Mouse (Mus musculus) MEL (cell line): ENCODE results near the gene Nrxn2. TPM values are rescaled to one million over a fixed set of nuclear protein-coding genes. Genes with fewer than 3 reads are reported as not detected.

ENCODE experiments used
- DNase-seq: peaks from one replicate; pipeline ENCODE4 v3.0.0; 2011; ENCODE audit warnings: low read depth, low spot score
- H3K27ac ChIP-seq: 2 replicates; pipeline ENCODE4 v1.5.1; 2012; ENCODE audit warnings: low read depth, mild to moderate bottlenecking, control low read depth, low read length, moderate library complexity; ENCODE audit not compliant: control insufficient read depth
- H3K27me3 ChIP-seq, 2 experiments: fragments of 150-350 bp in 1 of 2; sonication (generic) in 1 of 2; 2 replicates each; pipeline ENCODE4 v1.6.1; 2012; ENCODE audit warnings: low read length in 2 of 2, mild to moderate bottlenecking in 2 of 2, improper control_type of control experiment in 1 of 2, moderate library complexity in 1 of 2; ENCODE audit not compliant: insufficient read depth in 2 of 2, control insufficient read depth in 1 of 2
- H3K36me3 ChIP-seq, 2 experiments: 2 replicates each; pipeline ENCODE4 v1.6.1; 2012 to 2014; ENCODE audit warnings: low read length in 2 of 2, improper control_type of control experiment in 1 of 2, inconsistent platforms in 1 of 2, mild to moderate bottlenecking in 1 of 2; ENCODE audit not compliant: insufficient read depth in 2 of 2, control insufficient read depth in 1 of 2
- H3K4me1 ChIP-seq, 2 experiments: fragments of 150-350 bp in 1 of 2; sonication (generic) in 1 of 2; 2 replicates each; pipeline ENCODE4 v1.6.1; 2012; ENCODE audit warnings: low read length in 2 of 2, improper control_type of control experiment in 1 of 2, mild to moderate bottlenecking in 1 of 2; ENCODE audit not compliant: insufficient read depth in 2 of 2, control insufficient read depth in 1 of 2
- H3K4me3 ChIP-seq, 2 experiments: fragments of 150-350 bp in 1 of 2; sonication (generic) in 1 of 2; 2 replicates each; pipeline ENCODE4 v1.5.1; 2012; ENCODE audit warnings: low read depth in 2 of 2, low read length in 2 of 2, mild to moderate bottlenecking in 2 of 2, moderate library complexity in 2 of 2, control low read depth in 1 of 2, improper control_type of control experiment in 1 of 2; ENCODE audit not compliant: control insufficient read depth in 1 of 2, insufficient read depth in 1 of 2
- H3K79me2 ChIP-seq: 2 replicates; pipeline ENCODE4 v1.6.1; 2012; ENCODE audit warnings: mild to moderate bottlenecking, low read length, moderate library complexity; ENCODE audit not compliant: control insufficient read depth, poor library complexity, insufficient read depth
- H3K9ac ChIP-seq: 2 replicates; pipeline ENCODE4 v1.6.1; 2012; ENCODE audit warnings: low read depth, mild to moderate bottlenecking, control low read depth, low read length, moderate library complexity; ENCODE audit not compliant: control insufficient read depth, poor library complexity, severe bottlenecking
- H3K9me3 ChIP-seq: fragments of 150-350 bp; sonication (generic); replicated peaks from 2 replicates; pipeline ENCODE4 v1.6.1; 2012; ENCODE audit warnings: mild to moderate bottlenecking, low read length, improper control_type of control experiment, moderate library complexity; ENCODE audit not compliant: insufficient read depth
- BHLHE40 ChIP-seq: IDR thresholded peaks from 2 replicates; pipeline ENCODE4 v1.6.1; 2012; ENCODE audit warnings: low read depth, mild to moderate bottlenecking, inconsistent platforms, low read length, improper control_type of control experiment, borderline replicate concordance
- CHD1 ChIP-seq: IDR thresholded peaks from 2 replicates; pipeline ENCODE4 v1.6.1; 2012; ENCODE audit warnings: low read depth, mild to moderate bottlenecking, inconsistent platforms, low read length, improper control_type of control experiment
- CHD2 ChIP-seq: IDR thresholded peaks from 2 replicates; pipeline ENCODE4 v1.6.1; 2011; ENCODE audit warnings: low read length, improper control_type of control experiment
- E2F4 ChIP-seq: IDR thresholded peaks from 2 replicates; pipeline ENCODE4 v1.6.1; 2011; ENCODE audit warnings: low read depth, low read length, improper control_type of control experiment, borderline replicate concordance
- ELF1 ChIP-seq: IDR thresholded peaks from 2 replicates; pipeline ENCODE4 v1.6.1; 2014; ENCODE audit warnings: low read depth, mild to moderate bottlenecking, inconsistent platforms, low read length, improper control_type of control experiment, moderate library complexity
- EP300 ChIP-seq, 2 experiments: IDR thresholded peaks; 2 replicates each; pipeline ENCODE4 v1.6.1; 2011; ENCODE audit warnings: improper control_type of control experiment in 2 of 2, low read length in 2 of 2, low read depth in 1 of 2, mild to moderate bottlenecking in 1 of 2
- GABPA ChIP-seq: IDR thresholded peaks from 2 replicates; pipeline ENCODE4 v1.6.1; 2012; ENCODE audit warnings: low read depth, mild to moderate bottlenecking, inconsistent platforms, low read length, improper control_type of control experiment, moderate library complexity
- JUND ChIP-seq: IDR thresholded peaks from 2 replicates; pipeline ENCODE4 v1.6.1; 2011; ENCODE audit warnings: low read depth, mild to moderate bottlenecking, improper control_type of control experiment, low read length
- MAFK ChIP-seq: IDR thresholded peaks from 2 replicates; pipeline ENCODE4 v1.6.1; 2011; ENCODE audit warnings: low read depth, mild to moderate bottlenecking, low read length, improper control_type of control experiment, borderline replicate concordance
- MAX ChIP-seq: IDR thresholded peaks from 2 replicates; pipeline ENCODE4 v1.6.1; 2011; ENCODE audit warnings: low read length, improper control_type of control experiment
- MAZ ChIP-seq: IDR thresholded peaks from 2 replicates; pipeline ENCODE4 v1.6.1; 2012; ENCODE audit warnings: low read depth, mild to moderate bottlenecking, inconsistent platforms, low read length, improper control_type of control experiment
- MXI1 ChIP-seq: IDR thresholded peaks from 2 replicates; pipeline ENCODE4 v1.6.1; 2011; ENCODE audit warnings: mild to moderate bottlenecking, low read depth, low read length, improper control_type of control experiment
- NRF1 ChIP-seq: IDR thresholded peaks from 2 replicates; pipeline ENCODE4 v1.6.1; 2014; ENCODE audit warnings: low read depth, mild to moderate bottlenecking, inconsistent platforms, low read length, improper control_type of control experiment, moderate library complexity; ENCODE audit not compliant: poor library complexity, insufficient read depth, severe bottlenecking
- POLR2A ChIP-seq, 2 experiments: IDR thresholded peaks; 2 replicates each; pipeline ENCODE4 v1.6.1; 2011 to 2012; ENCODE audit warnings: low read length in 2 of 2, mild to moderate bottlenecking in 2 of 2, control low read depth in 1 of 2, improper control_type of control experiment in 1 of 2, low read depth in 1 of 2, moderate library complexity in 1 of 2; ENCODE audit not compliant: control insufficient read depth in 1 of 2, insufficient read depth in 1 of 2, poor library complexity in 1 of 2
- RCOR1 ChIP-seq: IDR thresholded peaks from 2 replicates; pipeline ENCODE4 v1.6.1; 2012; ENCODE audit warnings: low read depth, mild to moderate bottlenecking, inconsistent platforms, low read length, improper control_type of control experiment
- SMC3 ChIP-seq: IDR thresholded peaks from 2 replicates; pipeline ENCODE4 v1.6.1; 2011; ENCODE audit warnings: low read depth, low read length, improper control_type of control experiment
- TAL1 ChIP-seq: IDR thresholded peaks from 2 replicates; pipeline ENCODE4 v1.6.1; 2012; ENCODE audit warnings: mild to moderate bottlenecking, inconsistent platforms, low read length, moderate library complexity, mixed read lengths
- TBP ChIP-seq: IDR thresholded peaks from 2 replicates; pipeline ENCODE4 v1.8.0; 2011; ENCODE audit warnings: low read depth, low read length, improper control_type of control experiment
- TCF12 ChIP-seq: IDR thresholded peaks from 2 replicates; pipeline ENCODE4 v1.6.1; 2014; ENCODE audit warnings: low read depth, mild to moderate bottlenecking, inconsistent platforms, low read length, improper control_type of control experiment, moderate library complexity
- UBTF ChIP-seq: IDR thresholded peaks from 2 replicates; pipeline ENCODE4 v1.6.1; 2012; ENCODE audit warnings: low read depth, mild to moderate bottlenecking, inconsistent platforms, low read length, improper control_type of control experiment, moderate library complexity, borderline replicate concordance; ENCODE audit not compliant: insufficient read depth
- USF2 ChIP-seq, 2 experiments: IDR thresholded peaks; 2 replicates each; pipeline ENCODE4 v1.6.1; 2011 to 2012; ENCODE audit warnings: improper control_type of control experiment in 2 of 2, low read length in 2 of 2, borderline replicate concordance in 1 of 2, inconsistent platforms in 1 of 2, low read depth in 1 of 2, mild to moderate bottlenecking in 1 of 2; ENCODE audit not compliant: insufficient read depth in 1 of 2
- ZMIZ1 ChIP-seq: IDR thresholded peaks from 2 replicates; pipeline ENCODE4 v1.6.1; 2012; ENCODE audit warnings: low read depth, mild to moderate bottlenecking, inconsistent platforms, low read length, improper control_type of control experiment, moderate library complexity
- ZNF384 ChIP-seq: IDR thresholded peaks from 2 replicates; pipeline ENCODE4 v1.6.1; 2012; ENCODE audit warnings: low read depth, mild to moderate bottlenecking, inconsistent platforms, low read length, improper control_type of control experiment
- polyA plus RNA-seq, 2 experiments: library from polyadenylated mRNA; stranded (reverse) in 1 of 2; unstranded in 1 of 2; fragments of >175 nt in 1 of 2; fragments of >200 nt in 1 of 2; gene quantifications; 2 replicates each; pipeline versions ENCODE4 v1.2.1 to v1.2.4; 2012; ENCODE audit warnings: low replicate concordance in 2 of 2, low read depth in 1 of 2; ENCODE audit not compliant: insufficient read length in 2 of 2, insufficient read depth in 1 of 2, missing spikeins in 1 of 2
- total RNA-seq: library from RNA; depleted of rRNA; stranded (reverse); fragments of 300-350 nt; gene quantifications from 2 replicates; pipeline ENCODE4 v1.2.3, GENCODE M21; 2012

The Nrxn2 gene
- total and polyA plus RNA-seq, 3 experiments, result 0.39 to 0.42 TPM; not detected in 1

DNA sequence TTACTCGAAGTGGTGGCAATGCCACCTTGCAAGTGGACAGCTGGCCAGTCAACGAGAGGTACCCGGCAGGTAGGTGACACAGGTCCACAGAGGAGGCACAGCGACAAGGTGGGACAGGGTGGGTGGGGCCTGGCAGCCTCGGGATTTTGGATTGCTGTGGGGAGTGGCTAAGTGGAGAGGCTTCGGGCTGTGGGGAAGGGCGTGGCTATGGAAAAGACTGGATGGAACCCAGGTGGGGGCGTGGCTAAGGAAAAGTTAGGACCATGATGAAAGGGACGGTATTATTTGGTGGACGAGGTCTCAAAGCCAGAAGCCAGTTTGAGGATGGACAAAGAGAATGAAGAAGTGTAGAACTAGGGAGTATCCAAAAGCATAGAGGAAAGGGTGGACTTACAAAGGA lies 91.3 kb downstream of the Nrxn2 start:
- 0 out of 4 replicates have a peak, but pooled peaks cover 0 to 1% of the 10 kb centered on the region in 2 experiments for H3K27me3 ChIP-seq
- TF ChIP-seq UBTF (no peak), CHD2 (no peak), NRF1 (no peak), SMC3 (no peak), ZNF384 (no peak), RCOR1 (no peak), TAL1 (no peak), USF2 (IDR thresholded peaks at IDR 0.05; ENCODE audit: borderline replicate concordance in 1 of 2, insufficient read depth in 1 of 2, low read depth in 1 of 2, low read length in 2 of 2) (no peak), TCF12 (no peak), GABPA (no peak), ZMIZ1 (no peak), POLR2A (IDR thresholded peaks at IDR 0.05; ENCODE audit: control insufficient read depth in 1 of 2, insufficient read depth in 1 of 2, low read depth in 1 of 2, low read length in 2 of 2, poor library complexity in 1 of 2) (no peak), MAFK (no peak), JUND (no peak)
- no peak for DNase-seq
- H3K4me3 ChIP-seq, result no peak overlapping the region
- no peaks in the 10 kb centered on the region for H3K9me3 ChIP-seq
- H3K79me2 ChIP-seq, result no peaks in the 10 kb centered on the region
- H3K9ac ChIP-seq, result no peak overlapping the region
- H3K36me3 ChIP-seq, result no peaks in the 10 kb centered on the region
- H3K27ac ChIP-seq, result no peak overlapping the region
- H3K4me1 ChIP-seq, result no peaks in the 10 kb centered on the region

DNA sequence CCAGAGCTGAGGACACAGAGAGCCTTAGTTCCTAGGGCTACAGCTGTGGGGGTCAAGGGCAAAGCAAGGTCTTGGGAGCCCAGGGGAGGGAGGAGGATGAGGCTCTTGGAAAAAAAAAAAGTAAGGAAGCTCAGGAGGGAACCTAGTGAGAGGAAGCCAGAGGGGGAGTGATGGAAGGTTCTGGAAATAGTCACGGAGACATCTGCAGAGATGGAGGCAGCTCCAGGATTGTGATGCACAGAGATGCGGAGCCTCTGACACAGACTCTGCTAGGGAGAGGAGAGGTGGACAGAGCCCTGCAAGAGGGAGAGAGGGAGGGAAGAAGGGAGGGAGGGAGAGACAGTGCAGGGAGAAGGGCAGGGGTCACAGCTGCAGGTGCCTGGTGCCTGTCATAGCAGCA lies 92.0 kb downstream of the Nrxn2 start:
- TF ChIP-seq MAZ, result no peak
- no peak for TF ChIP-seq E2F4
- TF ChIP-seq ELF1, result no peak
- no peak for TF ChIP-seq TBP
- no peak for TF ChIP-seq MAX
- no peak for TF ChIP-seq TCF12
- TF ChIP-seq MXI1, result no peak
- TF ChIP-seq RCOR1, result no peak
- no peak for TF ChIP-seq CHD2
- no peak for TF ChIP-seq CHD1
- TF ChIP-seq BHLHE40, result no peak
- no peak for TF ChIP-seq NRF1
- TF ChIP-seq EP300 (IDR thresholded peaks at IDR 0.05; ENCODE audit: low read depth in 1 of 2, low read length in 2 of 2), result no peak
- H3K9me3 ChIP-seq, result no peaks in the 10 kb centered on the region
- H3K4me3 ChIP-seq, result no peak overlapping the region
- no peaks in the 10 kb centered on the region for H3K79me2 ChIP-seq
- no peaks in the 10 kb centered on the region for H3K4me1 ChIP-seq
- H3K9ac ChIP-seq, result no peak overlapping the region
- peaks cover 0 to 2% of the 10 kb centered on the region in 2 experiments; a peak in 1 of 4 replicates for H3K36me3 ChIP-seq
- 0 out of 4 replicates have a peak, but pooled peaks cover 0 to 1% of the 10 kb centered on the region in 2 experiments for H3K27me3 ChIP-seq
- DNase-seq, result no peak
- no peak overlapping the region for H3K27ac ChIP-seq
